Mouse (Mus musculus): ENCODE results near the gene Nkd2. TPM values are rescaled to one million over a fixed set of nuclear protein-coding genes. Genes with fewer than 3 reads are reported as not detected.

The Nkd2 gene
- polyA plus RNA-seq, 1 experiment = 3.2 TPM

- no peaks in the 10 kb centered on the region for H3K27me3 ChIP-seq (ENCODE audit: control insufficient read depth, insufficient read depth, low read length, poor library complexity, severe bottlenecking)
- H3K27ac ChIP-seq (ENCODE audit: insufficient read depth, low read length) = no peak overlapping the region
- no peaks in the 10 kb centered on the region for H3K36me3 ChIP-seq (ENCODE audit: control insufficient read depth, insufficient read depth, low read length, poor library complexity, severe bottlenecking)
- TF ChIP-seq EP300 (IDR thresholded peaks at IDR 0.05; ENCODE audit: insufficient read depth, low read depth, low read length) (no peak), POLR2A (IDR thresholded peaks at IDR 0.05; ENCODE audit: insufficient read depth, low read length) (no peak), CTCF (IDR thresholded peaks at IDR 0.05; ENCODE audit: low read depth, low read length) (no peak)
- no peaks in the 10 kb centered on the region for H3K4me1 ChIP-seq (ENCODE audit: control insufficient read depth, insufficient read depth, low read length)
- no peak overlapping the region for H3K4me3 ChIP-seq (ENCODE audit: low read depth, low read length)
- H3K9ac ChIP-seq (ENCODE audit: low read depth, poor library complexity, severe bottlenecking) = no peak overlapping the region
- no peaks in the 10 kb centered on the region for H3K9me3 ChIP-seq (replicated peaks; ENCODE audit: control insufficient read depth, insufficient read depth, low read length, poor library complexity, severe bottlenecking)
Observed at GRCm38 (mm10) chr13:73827243-73827642, 20.2 kb downstream of the Nkd2 start.

- Histone ChIP-seq H3K4me3 (ENCODE audit: low read depth, low read length) (no peak overlapping the region), H3K36me3 (ENCODE audit: control insufficient read depth, insufficient read depth, low read length, poor library complexity, severe bottlenecking) (no peaks in the 10 kb centered on the region), H3K4me1 (ENCODE audit: control insufficient read depth, insufficient read depth, low read length) (no peaks in the 10 kb centered on the region), H3K9me3 (replicated peaks; ENCODE audit: control insufficient read depth, insufficient read depth, low read length, poor library complexity, severe bottlenecking) (no peaks in the 10 kb centered on the region), H3K9ac (ENCODE audit: low read depth, poor library complexity, severe bottlenecking) (no peak overlapping the region), H3K27ac (ENCODE audit: insufficient read depth, low read length) (no peak overlapping the region), H3K27me3 (ENCODE audit: control insufficient read depth, insufficient read depth, low read length, poor library complexity, severe bottlenecking) (no peaks in the 10 kb centered on the region)
- TF ChIP-seq CTCF (IDR thresholded peaks at IDR 0.05; ENCODE audit: low read depth, low read length) (no peak), POLR2A (IDR thresholded peaks at IDR 0.05; ENCODE audit: insufficient read depth, low read length) (no peak), EP300 (IDR thresholded peaks at IDR 0.05; ENCODE audit: insufficient read depth, low read depth, low read length) (no peak)
Observed at GRCm38 (mm10) chr13:73823711-73824110, 23.7 kb downstream of the Nkd2 start.

- Histone ChIP-seq H3K36me3 (ENCODE audit: control insufficient read depth, insufficient read depth, low read length, poor library complexity, severe bottlenecking) (no peaks in the 10 kb centered on the region), H3K27me3 (ENCODE audit: control insufficient read depth, insufficient read depth, low read length, poor library complexity, severe bottlenecking) (no peaks in the 10 kb centered on the region), H3K9ac (ENCODE audit: low read depth, poor library complexity, severe bottlenecking) (no peak overlapping the region), H3K4me3 (ENCODE audit: low read depth, low read length) (no peak overlapping the region), H3K4me1 (ENCODE audit: control insufficient read depth, insufficient read depth, low read length) (no peaks in the 10 kb centered on the region), H3K27ac (ENCODE audit: insufficient read depth, low read length) (no peak overlapping the region), H3K9me3 (replicated peaks; ENCODE audit: control insufficient read depth, insufficient read depth, low read length, poor library complexity, severe bottlenecking) (no peaks in the 10 kb centered on the region)
- TF ChIP-seq POLR2A (IDR thresholded peaks at IDR 0.05; ENCODE audit: insufficient read depth, low read length) (no peak), CTCF (IDR thresholded peaks at IDR 0.05; ENCODE audit: low read depth, low read length) (peak; percentile 63), EP300 (IDR thresholded peaks at IDR 0.05; ENCODE audit: insufficient read depth, low read depth, low read length) (no peak)
Observed at GRCm38 (mm10) chr13:73822187-73822800, 25.1 kb downstream of the Nkd2 start.

- Histone ChIP-seq H3K27me3 (ENCODE audit: control insufficient read depth, insufficient read depth, low read length, poor library complexity, severe bottlenecking) (no peaks in the 10 kb centered on the region), H3K4me3 (ENCODE audit: low read depth, low read length) (no peak overlapping the region), H3K4me1 (ENCODE audit: control insufficient read depth, insufficient read depth, low read length) (no peaks in the 10 kb centered on the region), H3K27ac (ENCODE audit: insufficient read depth, low read length) (no peak overlapping the region), H3K36me3 (ENCODE audit: control insufficient read depth, insufficient read depth, low read length, poor library complexity, severe bottlenecking) (no peaks in the 10 kb centered on the region), H3K9me3 (replicated peaks; ENCODE audit: control insufficient read depth, insufficient read depth, low read length, poor library complexity, severe bottlenecking) (no peaks in the 10 kb centered on the region), H3K9ac (ENCODE audit: low read depth, poor library complexity, severe bottlenecking) (no peak overlapping the region)
- TF ChIP-seq EP300 (IDR thresholded peaks at IDR 0.05; ENCODE audit: insufficient read depth, low read depth, low read length) = no peak
- no peak for TF ChIP-seq POLR2A (IDR thresholded peaks at IDR 0.05; ENCODE audit: insufficient read depth, low read length)
- no peak for TF ChIP-seq CTCF (IDR thresholded peaks at IDR 0.05; ENCODE audit: low read depth, low read length)
Observed at GRCm38 (mm10) chr13:73821251-73821650, 26.2 kb downstream of the Nkd2 start.

GRCm38 (mm10) chr13:73818921-73819320 lies 28.5 kb downstream of the Nkd2 start:
- no peaks in the 10 kb centered on the region for H3K27me3 ChIP-seq (ENCODE audit: control insufficient read depth, insufficient read depth, low read length, poor library complexity, severe bottlenecking)
- no peak overlapping the region for H3K9ac ChIP-seq (ENCODE audit: low read depth, poor library complexity, severe bottlenecking)
- TF ChIP-seq EP300 (IDR thresholded peaks at IDR 0.05; ENCODE audit: insufficient read depth, low read depth, low read length) = no peak
- TF ChIP-seq CTCF (IDR thresholded peaks at IDR 0.05; ENCODE audit: low read depth, low read length) = no peak
- TF ChIP-seq POLR2A (IDR thresholded peaks at IDR 0.05; ENCODE audit: insufficient read depth, low read length) = no peak
- H3K4me1 ChIP-seq (ENCODE audit: control insufficient read depth, insufficient read depth, low read length) = no peaks in the 10 kb centered on the region
- H3K36me3 ChIP-seq (ENCODE audit: control insufficient read depth, insufficient read depth, low read length, poor library complexity, severe bottlenecking) = peaks cover 10% of the 10 kb centered on the region; the same call in 1 of the 2 replicates
- no peak overlapping the region for H3K4me3 ChIP-seq (ENCODE audit: low read depth, low read length)
- no peak overlapping the region for H3K27ac ChIP-seq (ENCODE audit: insufficient read depth, low read length)
- no peaks in the 10 kb centered on the region for H3K9me3 ChIP-seq (replicated peaks; ENCODE audit: control insufficient read depth, insufficient read depth, low read length, poor library complexity, severe bottlenecking)

GRCm38 (mm10) chr13:73816338-73816737 lies 31.1 kb downstream of the Nkd2 start:
- Histone ChIP-seq H3K27me3 (ENCODE audit: control insufficient read depth, insufficient read depth, low read length, poor library complexity, severe bottlenecking) (no peaks in the 10 kb centered on the region), H3K36me3 (ENCODE audit: control insufficient read depth, insufficient read depth, low read length, poor library complexity, severe bottlenecking) (peaks cover 28% of the 10 kb centered on the region), H3K9me3 (replicated peaks; ENCODE audit: control insufficient read depth, insufficient read depth, low read length, poor library complexity, severe bottlenecking) (no peaks in the 10 kb centered on the region), H3K4me1 (ENCODE audit: control insufficient read depth, insufficient read depth, low read length) (no peaks in the 10 kb centered on the region), H3K4me3 (ENCODE audit: low read depth, low read length) (no peak overlapping the region), H3K27ac (ENCODE audit: insufficient read depth, low read length) (no peak overlapping the region), H3K9ac (ENCODE audit: low read depth, poor library complexity, severe bottlenecking) (no peak overlapping the region)
- TF ChIP-seq POLR2A (IDR thresholded peaks at IDR 0.05; ENCODE audit: insufficient read depth, low read length) = no peak
